Mouse (Mus musculus) Muller cell, postnatal 12 days (primary cell): ENCODE data around the gene 9130230L23Rik.
A peak's percentile ranks its signal among the peaks of the same experiment; 100 is the strongest.
"Not testable (repeated sequence)": the region's sequence is repeated elsewhere in the genome, so short reads cannot be mapped to it uniquely, and the experiment has no call there.

Source experiments
- DNase-seq: peaks from one replicate; pipeline ENCODE4 v3.0.0-alpha.2; 2015; ENCODE audit errors: inconsistent ontology term

The 9130230L23Rik gene

DNA sequence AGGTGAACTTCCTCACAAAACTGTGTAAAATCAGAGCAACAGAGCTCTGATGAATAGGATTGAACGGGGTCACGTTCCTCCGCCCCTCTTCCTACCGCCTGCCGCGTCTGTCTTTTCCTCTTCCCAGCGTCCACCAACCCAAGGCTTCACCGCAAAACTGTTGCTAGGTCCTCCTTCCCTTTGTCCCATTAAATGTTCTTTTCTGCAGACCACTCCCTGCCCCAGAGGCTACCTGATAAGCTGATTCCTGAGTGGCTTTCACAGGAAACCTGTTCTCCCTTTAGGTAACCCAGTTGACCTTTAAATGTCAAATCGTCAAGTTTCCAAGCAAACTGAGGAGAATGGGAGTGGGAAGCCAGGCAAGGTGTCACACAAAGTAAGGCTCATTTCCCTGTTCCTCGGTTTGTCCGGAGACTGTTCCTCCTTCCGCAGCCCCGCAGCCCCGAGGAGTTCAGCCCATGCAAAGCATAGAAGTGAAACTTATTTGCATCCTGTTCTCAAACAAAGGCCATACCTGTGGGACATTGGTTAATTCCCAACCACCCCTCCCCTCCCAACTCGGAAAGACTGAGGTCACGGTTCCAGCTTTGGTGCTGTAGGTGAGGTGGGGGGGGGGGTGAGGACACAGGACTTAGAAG lies 1.1 kb upstream of the 9130230L23Rik start:
- DNase-seq, result no peak

DNA sequence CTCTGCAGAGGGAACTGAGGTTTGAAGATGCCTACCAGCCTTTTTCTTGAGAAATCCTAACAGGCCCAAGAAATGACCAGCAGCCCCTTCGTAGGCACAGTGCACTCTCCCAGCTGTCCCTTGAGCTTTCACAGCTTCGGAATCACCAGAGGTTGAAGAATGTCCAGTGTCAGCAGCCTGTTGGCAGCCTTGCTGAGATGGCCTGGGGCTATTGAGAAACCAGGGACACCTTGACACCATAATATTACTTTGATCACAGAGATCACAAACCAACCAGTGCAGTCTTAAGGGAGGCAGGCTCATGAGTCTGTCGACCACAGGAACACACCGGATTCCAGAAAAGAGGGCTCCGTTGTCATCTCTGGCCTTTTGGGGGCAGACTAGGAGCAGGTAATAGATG lies 2.9 kb downstream of the 9130230L23Rik start:
- DNase-seq, result no peak

GRCm38 (mm10) chr5:66000567-66001125 lies 3.4 kb downstream of the 9130230L23Rik start:
- DNase-seq, result no peak

DNA sequence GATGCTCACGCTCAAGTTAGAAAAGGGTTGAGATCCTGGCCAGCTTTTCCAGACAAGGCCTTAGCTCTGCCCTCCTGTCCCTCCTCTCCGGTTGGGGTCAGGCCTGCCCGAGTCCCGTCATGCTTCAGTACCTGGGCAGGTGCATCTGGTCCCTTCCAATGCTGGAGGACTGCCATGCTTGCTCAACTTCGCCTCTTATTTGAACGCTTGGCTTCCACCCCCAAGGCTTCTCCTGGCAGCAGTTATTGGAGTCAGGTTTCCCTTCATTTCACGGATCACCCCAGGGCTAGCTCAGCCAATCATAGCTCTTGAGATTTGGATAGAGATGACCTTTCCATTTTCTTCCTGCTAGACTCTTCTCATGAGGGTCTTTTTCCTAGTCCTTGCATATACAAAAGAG lies 4.0 kb downstream of the 9130230L23Rik start:
- DNase-seq, result no peak

GRCm38 (mm10) chr5:65999106-65999505 lies 5.0 kb downstream of the 9130230L23Rik start:
- DNase-seq, result no peak

DNA sequence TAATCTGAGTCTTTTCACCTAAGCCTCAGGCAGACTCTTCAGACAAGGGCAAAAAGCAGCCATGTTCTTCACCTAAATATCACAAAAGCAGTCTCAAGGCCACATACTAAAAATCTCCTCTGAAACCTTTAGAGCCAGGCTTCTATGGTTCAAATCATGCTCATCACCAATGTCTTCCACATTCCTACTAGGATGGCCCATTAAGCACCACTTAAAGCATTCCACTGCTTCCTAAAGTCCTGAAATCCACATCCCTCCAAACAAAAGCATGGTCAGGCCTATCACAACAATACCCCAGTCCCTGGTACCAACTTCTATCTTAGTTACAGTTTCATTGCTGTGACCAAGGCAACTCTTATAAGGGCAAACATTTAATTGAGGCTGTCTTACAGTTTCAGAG lies 6.3 kb downstream of the 9130230L23Rik start:
- DNase-seq, result no peak

DNA sequence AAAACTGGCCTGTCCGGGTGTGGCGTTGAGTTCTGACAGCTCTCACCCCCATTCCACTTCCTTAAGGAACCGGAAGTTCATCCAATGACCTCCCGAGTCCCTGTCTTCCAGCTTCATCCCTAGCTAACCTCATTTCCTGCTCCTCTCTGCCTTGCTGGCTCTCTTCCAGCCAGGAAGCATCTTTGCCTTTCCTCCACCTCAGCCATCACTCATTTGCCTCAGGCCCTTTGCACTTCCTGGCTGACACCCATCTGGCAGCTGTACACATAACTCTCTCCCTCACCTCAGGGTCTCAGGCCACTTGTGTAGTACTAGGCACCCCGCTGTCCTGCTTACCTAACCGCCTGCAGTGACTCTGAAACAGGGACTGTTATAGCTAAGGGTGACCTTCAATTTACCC lies 9.4 kb downstream of the 9130230L23Rik start:
- no peak for DNase-seq

GRCm38 (mm10) chr5:65991191-65991590 lies 12.9 kb downstream of the 9130230L23Rik start:
- no peak for DNase-seq

DNA sequence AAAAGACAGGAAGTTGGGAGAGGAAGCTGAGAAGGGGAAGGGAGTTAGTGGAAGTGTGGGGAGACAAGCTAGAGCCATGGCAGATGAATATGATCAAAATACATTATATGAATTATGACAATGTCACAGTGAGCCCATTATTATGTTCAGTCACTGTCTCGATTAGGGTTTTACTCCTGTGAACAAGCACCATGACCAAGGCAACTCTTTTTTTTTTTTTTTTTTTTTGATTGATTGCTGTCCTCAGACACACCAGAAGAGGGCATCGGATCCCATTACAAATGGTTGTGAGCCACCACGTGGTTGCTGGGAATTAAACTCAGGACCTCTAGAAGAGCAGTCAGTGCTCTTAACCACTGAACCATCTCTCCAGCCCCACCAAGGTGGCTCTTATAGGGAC lies 17.1 kb downstream of the 9130230L23Rik start:
- DNase-seq, result not testable (repeated sequence)

GRCm38 (mm10) chr5:65986426-65986825 lies 17.7 kb downstream of the 9130230L23Rik start:
- no peak for DNase-seq

GRCm38 (mm10) chr5:65975731-65976130 lies 28.4 kb downstream of the 9130230L23Rik start:
- DNase-seq, result no peak

DNA sequence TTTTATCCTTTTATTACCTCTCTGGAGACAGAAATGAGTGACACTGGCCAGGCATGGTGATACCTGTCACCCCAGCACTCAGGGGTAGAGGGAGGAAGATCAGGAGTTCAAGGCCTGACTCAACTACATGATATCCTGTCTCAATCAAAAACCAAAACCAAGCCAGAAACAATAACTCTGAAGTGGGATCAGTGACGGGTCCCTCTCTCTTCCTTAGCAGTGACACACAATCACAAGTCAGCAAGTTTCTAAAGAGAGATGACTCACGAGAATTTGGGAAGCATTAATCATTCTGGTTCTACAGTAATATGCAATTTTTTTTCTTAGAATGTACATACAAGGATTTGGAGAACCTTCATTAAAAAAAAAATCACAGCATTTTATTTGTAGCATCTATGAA lies 30.9 kb downstream of the 9130230L23Rik start:
- DNase-seq, result peak; percentile 20

GRCm38 (mm10) chr5:65968004-65968403 lies 36.1 kb downstream of the 9130230L23Rik start:
- no peak for DNase-seq

DNA sequence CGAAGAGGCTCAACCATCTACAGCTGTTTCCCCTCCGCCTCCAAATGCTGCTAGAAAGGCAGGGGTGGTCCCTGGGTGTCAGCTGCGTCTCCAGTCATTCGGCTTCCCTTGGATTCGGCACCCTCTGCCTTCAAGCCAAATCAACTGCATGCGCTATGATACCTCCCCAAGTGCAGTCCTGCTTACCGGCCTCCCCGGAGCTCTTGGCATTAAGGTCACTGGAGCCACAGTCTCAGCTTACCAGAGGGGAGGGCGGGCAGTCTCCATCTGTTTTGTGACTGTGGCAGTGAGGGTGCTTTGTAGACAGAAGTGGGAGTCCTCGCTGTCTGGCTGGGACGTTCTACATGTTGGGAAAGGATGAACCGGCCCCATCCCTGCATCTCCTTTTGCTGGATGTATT lies 37.0 kb downstream of the 9130230L23Rik start:
- no peak for DNase-seq

GRCm38 (mm10) chr5:65965771-65966279 lies 38.3 kb downstream of the 9130230L23Rik start:
- DNase-seq, result no peak

DNA sequence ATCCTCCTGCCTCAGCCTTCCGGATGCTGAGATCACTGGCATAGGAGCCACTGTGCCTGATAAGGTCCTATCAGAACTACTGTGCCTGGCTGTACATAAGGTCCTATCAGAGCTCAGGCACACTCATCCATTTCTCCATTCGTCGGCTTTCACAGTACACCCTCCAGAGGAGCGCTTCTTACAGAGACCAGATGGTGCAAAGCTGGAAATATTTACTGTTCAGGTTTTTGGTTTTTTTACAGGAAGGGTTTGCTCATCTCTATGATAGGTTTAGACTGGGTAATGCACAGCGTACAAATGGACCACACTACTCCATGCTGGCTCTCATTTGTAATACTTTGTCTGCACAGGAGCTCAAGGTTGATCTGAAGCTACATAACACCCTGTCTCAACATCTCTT lies 40.8 kb downstream of the 9130230L23Rik start:
- no peak for DNase-seq

GRCm38 (mm10) chr5:65960597-65960950 lies 43.5 kb downstream of the 9130230L23Rik start:
- DNase-seq, result no peak

DNA sequence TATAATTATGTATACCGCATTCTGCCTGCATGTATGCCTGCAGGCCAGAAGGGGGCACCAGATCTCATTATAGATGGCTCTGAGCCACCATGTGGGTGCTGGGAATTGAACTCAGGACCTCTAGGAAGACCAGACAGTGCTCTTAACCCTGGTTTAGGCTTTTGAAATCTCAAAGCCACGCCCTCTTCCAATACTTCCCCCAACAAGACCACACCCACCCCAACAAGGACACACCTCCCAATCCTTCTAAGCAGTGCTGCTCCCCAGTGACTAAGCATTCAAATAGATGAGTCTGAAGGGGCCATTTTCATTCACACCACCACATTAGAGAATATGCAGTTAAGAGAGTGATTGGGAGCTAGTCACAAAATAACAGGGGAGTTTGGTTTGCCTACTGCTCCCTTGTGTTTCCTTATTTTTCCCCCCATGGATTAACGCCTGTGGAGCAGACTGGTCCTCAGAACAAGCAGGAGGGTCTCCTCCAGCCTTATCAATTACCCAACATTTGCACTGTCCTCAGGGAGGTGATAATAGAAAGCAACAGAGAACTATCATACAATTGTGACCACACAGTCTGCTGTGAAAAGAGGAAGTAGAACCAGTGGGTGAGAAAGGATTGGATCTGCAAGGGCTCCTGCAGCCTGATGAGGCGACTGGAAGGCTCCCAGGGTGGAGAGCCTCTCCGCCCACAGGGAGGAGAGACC lies 44.0 kb downstream of the 9130230L23Rik start:
- no peak for DNase-seq

DNA sequence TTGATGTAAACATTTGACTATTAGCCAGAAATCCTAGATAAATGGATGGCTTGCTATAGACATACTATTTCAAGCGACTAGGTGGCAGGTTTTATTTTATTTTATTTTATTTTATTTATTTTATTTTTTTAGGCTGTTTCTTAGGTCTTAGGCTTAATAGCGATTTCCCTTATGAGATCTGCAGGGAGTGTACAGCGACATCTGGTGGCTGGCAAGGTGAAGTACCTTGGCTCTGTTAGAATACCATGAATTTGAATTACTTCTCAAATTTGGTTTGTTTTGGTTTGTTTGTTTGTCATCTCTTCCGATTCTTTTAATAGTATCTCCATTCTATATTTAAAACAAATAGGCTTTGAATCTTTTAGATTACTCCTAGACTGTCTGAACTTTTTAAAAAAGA lies 45.5 kb downstream of the 9130230L23Rik start:
- no peak for DNase-seq

GRCm38 (mm10) chr5:65956144-65957008 lies 47.7 kb downstream of the 9130230L23Rik start:
- no peak for DNase-seq

- peak; percentile 38 for DNase-seq
Measured at GRCm38 (mm10) chr5:65955343-65956143, 48.5 kb downstream of the 9130230L23Rik start.
